Mouse (Mus musculus): ENCODE results near the gene Pla2g15.

DNA sequence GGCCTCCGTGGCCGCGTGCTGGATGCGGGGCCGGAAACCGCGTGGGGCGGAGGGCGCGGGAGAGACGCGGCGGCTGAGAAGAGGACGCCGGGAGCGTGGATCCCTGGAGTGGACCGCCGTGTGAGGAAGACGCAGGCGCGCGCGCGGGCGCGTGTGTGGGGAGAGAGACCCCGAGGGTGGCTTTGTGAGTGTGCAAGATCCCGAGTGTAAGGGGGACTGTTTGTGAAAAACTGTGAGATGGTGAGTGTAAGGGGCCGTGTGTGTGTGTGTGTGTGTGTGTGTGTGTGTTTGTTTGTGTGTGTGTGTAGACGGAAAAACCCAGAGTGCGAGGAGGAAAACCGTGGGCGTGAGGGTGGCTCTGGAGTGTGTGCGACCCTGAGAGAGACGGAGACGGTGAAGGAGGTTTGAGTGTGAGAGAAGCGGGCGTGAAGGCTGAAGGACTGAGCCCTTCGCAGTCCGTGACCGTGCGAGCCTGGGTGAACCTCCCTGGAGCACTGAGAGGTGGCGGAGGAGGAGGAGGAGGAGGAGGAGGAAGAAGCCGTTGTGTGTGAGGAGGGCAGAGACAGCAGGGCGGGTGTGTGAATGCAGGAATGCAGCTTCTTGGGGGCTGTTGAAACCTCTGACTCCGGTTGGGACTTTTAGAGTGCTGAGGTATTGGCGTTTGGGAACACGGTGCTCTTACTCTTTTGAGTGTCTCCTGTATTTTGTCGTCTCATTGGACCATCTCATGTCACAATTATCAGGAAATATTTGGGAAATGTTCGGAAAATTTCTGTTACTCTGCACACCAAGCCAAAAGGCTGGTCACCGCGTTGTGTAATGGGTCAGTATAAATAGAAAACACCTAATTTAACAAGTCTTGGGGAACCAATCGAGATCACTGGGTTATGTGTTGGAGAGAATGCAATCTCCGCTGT is 19.1 kb downstream of the Pla2g15 start:
- TF ChIP-seq GATA1 (IDR thresholded peaks at IDR 0.05; ENCODE audit: borderline replicate concordance, low read length) (no peak), FLI1 (IDR thresholded peaks at IDR 0.05; ENCODE audit: low read length) (no peak)
